Mouse (Mus musculus): ENCODE measurements around the gene Tuba1b.

The Tuba1b gene

DNA sequence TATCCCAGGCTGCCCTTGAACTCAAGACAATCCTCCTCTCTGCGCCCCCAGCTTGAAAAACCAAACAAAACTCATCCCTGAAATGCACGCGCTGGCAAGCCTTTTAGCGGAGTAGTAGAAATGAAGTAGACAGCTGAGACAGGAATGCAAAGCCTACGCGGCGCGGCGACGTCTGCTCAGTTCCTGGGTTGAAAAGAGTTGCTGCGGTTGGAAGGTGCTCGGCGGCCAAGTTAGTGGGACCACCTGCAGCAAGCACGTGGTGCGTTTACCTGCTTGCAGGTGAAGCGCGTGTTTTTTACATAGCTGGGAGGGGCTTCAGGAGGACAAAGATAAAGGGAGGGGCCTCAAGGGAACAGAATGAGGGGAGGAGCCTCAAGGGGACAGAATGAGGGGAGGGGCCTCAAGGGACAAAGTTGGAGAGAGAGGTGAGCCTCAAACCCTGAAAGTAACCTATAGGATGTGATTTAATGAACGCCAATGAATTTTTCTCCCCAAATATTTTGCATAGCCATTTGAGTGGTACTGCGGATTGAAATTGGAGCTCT lies 43.1 kb downstream of the Tuba1b start:
- DNase-seq (ENCODE audit: low spot score): peak; percentile 37

DNA sequence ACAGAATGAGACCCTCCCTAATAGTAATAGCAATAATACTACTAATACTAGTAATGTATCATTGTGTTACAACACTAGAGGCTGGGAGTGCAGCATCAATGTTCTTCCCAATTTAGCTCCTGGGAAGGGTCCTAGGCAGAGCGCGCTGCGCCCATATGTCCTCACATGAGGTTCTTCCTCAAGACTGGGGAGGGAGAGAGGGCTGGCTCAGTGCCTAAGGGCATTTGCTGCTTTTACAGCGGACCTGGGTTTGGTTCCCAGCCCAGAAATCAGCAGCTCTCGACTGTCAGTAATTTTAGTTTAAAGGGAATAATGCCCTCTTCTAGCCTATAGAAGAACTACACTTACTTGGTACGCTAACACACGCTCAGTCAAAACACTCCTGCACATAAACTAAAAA lies 46.8 kb downstream of the Tuba1b start:
- DNase-seq (ENCODE audit: low spot score): no peak

DNA sequence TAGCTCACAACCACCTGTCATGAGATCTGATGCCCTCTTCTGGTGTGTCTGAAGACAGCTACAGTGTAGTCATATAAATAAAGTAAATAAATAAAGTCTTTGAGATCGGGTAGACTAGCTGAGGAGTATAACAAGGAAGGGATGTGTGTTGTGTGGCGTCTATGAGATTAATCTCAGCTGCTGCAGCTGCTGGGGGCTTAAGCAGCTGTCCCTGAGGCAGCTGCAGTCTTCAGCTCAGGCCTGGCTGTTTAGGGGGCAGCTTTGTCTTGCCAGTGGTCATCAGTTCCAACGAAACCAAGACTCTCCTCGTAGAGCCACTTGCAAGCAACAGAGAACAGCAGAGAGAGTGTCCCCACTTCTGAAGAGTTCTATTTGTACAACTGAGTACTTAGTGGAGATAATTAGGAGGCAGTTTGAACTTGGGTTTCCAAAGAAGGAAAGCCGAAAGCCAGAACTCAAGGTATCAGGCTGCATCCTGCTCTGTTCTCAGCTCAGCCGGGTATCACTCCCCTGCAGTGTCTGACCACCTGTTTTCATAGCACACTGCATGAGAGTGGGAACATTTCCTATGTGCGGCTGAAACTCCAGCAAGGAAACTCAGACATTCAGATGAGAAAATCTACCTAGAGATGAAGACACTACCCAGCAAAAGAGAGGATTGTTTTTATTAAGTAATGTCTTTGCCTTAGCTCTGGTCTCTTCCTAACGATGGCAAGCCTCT lies 47.5 kb downstream of the Tuba1b start:
- DNase-seq (ENCODE audit: low spot score): no peak

DNA sequence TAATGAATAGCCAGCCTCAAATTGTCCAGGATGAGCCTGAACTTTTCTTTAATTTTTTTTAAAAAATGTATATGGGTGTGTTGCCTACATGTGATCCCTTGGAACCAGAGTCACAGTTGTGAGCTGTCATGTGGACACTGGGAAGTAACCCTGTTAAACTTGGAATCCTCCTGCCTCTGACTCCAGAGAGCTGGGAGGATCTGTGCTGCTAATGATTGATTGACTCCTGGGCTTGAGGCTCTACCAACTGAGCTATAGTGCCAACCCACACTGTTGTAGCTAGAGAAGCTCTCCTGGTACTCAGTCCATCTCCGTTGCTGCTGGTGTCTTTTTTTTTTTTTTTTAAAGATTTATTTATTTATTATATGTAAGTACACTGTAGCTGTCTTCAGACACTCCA lies 50.3 kb downstream of the Tuba1b start:
- no peak for DNase-seq (ENCODE audit: low spot score)

DNA sequence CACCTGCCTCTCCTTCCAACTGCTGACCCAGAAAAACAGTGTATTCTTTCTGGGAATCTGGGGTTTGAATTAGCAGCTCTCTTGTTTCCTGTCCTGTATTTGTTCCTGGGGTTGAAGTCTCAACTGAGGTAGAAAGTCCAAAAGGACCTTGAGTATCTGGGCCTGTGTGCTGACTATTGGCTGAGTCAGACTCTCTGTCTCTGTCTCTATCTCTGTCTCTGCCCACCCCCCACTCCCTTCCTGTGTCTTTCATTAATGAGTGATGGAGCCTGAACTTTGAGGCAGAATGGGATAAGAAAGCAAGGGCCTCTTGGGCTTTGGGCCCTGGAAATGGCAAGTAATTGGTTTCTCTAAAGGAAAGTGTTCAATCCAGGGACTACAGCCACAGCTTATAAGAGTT lies 50.7 kb downstream of the Tuba1b start:
- DNase-seq (ENCODE audit: low spot score): no peak

DNA sequence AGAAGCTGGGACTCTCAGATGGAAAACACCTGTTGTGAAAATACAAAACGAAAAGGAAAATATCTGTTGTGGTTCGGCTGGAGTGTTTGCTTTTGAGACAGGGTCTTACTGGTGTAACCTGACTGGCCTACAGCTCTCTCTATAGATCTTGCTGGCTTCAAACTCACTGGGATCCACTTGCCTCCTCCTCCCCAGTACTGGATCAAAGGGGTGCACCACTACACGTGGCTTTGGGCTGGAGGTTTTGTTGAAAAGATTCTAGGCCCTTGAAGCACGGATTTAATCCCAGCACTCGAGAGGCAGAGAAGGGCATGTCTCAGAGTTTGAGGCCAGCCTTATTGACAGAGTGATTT lies 52.7 kb downstream of the Tuba1b start:
- DNase-seq (ENCODE audit: low spot score): no peak

Data from embryo, embryonic 10 days (tissue).